Mouse (Mus musculus) gastrocnemius, adult 8-10 months (tissue): ENCODE measurements around the gene Ip6k3. TPM values are rescaled to one million over a fixed set of nuclear protein-coding genes. Genes with fewer than 3 reads are reported as not detected.

Experiments
- DNase-seq, 2 experiments: peaks; one replicate each; pipeline ENCODE4 v3.0.0; 2022; ENCODE audit warnings: low spot score in 2 of 2
- total RNA-seq, 4 experiments: library from RNA; stranded (reverse); gene quantifications; 2 replicates each; pipeline ENCODE4 v1.2.4; 2022

The Ip6k3 gene
- 10 to 100 TPM; 24.6 to 33.6 (median 29.1) TPM for total RNA-seq

DNA sequence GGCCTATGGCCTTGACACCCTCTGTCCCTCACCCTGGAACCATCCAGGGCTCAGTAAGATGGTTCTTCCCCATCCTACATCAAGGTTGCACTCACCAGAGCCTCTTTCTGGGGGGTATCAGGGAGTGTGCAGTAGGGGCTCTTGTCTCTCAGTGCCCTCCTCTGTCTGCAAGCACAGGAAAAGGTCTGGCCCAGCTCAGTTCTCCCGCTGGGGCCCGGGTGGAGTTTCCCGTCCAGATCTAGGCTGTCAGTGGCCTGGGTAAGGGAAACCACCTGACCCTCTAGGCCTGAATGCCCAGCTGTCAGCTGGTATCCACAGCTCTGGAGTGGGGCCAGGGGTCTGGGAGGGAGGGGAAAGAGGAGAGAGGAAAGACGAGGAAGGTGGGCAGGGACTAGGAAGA, at the start of gene Ip6k3:
Gene Ip6k3 (minus strand): TSS at position 251 of the 400 bp plus-strand sequence.
- DNase-seq, result peak; percentile 57 to 76

- DNase-seq, result peak in 1 of 2 experiments; percentile 44
These were observed 45.4 kb upstream of the Ip6k3 start for GRCm38 (mm10) chr17:27212768-27213525.

- no peak for DNase-seq
These were observed 44.4 kb upstream of the Ip6k3 start for GRCm38 (mm10) chr17:27212006-27212405.

DNA sequence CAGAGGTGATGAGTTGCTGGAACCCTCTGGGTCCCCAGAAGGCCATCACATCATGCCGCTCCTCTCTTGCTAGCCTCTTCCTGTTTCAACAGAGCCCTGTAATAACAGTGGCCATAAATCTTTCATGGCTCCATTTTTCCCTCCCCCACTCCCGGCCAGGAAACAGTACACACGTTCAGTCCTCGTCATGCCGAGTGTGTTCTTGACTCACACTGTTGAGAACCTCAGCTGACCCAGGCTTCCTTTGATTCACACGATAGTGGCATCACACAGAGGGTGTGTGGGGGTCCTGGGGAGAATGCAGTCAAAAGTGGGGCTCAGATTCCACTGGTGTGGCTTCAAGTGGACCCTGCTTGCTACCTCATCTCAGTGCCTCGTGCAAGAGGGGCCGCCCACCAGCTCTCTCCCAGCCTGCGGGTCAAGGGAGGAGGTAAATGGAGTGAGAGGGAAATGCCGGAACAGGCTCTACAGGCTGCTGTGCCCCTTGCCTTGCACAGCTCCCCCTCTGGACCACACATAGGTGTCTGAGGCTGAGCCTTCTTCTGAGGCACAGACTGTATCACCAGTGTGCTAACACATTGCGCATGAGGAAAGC, 39.6 kb upstream of the Ip6k3 start:
- no peak for DNase-seq

- DNase-seq, result peak; percentile 95 to 97
These were observed 36.7 kb upstream of the Ip6k3 start, which contains the start of gene Lemd2 for GRCm38 (mm10) chr17:27204075-27204909. Gene Lemd2 (minus strand): TSS chr17:27204469.

- DNase-seq, result no peak
These were observed 35.9 kb upstream of the Ip6k3 start for GRCm38 (mm10) chr17:27203358-27204074.

DNA sequence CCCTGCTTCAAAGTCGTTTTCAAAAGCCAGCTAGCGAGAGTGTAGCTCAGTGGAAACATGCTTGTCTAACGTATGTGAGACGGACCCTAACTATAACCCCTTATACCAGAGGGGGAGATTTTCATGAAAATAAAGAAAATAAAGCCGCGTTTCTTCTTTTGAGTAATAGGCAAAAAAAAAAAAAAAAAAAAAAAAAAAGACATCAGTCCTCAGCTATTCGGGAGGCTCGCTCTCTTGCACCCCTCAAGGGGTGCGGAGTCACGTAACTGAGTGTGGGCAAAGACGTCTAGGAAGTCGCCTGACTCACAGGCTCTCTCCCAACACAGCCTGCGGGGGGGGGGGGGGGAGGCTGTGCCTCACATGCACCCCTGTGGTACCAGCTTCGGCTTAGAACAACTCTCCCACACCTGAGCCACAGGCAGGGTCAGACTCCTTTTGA, 35.3 kb upstream of the Ip6k3 start:
- no peak for DNase-seq

DNA sequence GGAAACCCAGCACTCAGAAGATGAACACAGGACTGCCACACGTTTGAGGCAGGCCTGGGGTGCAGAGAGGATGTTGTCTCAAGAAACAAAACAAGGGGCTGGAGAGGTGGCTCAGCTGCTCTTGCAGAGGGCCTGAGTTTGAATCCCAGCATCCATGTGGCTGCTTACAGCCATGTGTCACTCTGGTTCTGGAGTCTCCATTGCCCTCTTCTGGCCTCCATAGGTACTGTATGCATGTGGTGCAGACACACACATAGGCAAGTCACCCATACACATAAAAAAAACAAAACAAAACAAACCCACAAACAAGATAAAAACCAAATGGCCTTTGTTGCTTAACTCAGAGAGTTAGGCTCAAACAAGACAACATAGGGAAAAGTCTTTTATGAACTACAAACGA, 34.4 kb upstream of the Ip6k3 start:
- DNase-seq, result no peak

- DNase-seq, result peak in 1 of 2 experiments; percentile 63
These were observed 33.2 kb upstream of the Ip6k3 start for GRCm38 (mm10) chr17:27200801-27201200.

GRCm38 (mm10) chr17:27199864-27200263, 32.3 kb upstream of the Ip6k3 start:
- DNase-seq, result no peak

GRCm38 (mm10) chr17:27199205-27199604, 31.6 kb upstream of the Ip6k3 start:
- no peak for DNase-seq

GRCm38 (mm10) chr17:27196206-27196605, 28.6 kb upstream of the Ip6k3 start:
- no peak for DNase-seq

DNA sequence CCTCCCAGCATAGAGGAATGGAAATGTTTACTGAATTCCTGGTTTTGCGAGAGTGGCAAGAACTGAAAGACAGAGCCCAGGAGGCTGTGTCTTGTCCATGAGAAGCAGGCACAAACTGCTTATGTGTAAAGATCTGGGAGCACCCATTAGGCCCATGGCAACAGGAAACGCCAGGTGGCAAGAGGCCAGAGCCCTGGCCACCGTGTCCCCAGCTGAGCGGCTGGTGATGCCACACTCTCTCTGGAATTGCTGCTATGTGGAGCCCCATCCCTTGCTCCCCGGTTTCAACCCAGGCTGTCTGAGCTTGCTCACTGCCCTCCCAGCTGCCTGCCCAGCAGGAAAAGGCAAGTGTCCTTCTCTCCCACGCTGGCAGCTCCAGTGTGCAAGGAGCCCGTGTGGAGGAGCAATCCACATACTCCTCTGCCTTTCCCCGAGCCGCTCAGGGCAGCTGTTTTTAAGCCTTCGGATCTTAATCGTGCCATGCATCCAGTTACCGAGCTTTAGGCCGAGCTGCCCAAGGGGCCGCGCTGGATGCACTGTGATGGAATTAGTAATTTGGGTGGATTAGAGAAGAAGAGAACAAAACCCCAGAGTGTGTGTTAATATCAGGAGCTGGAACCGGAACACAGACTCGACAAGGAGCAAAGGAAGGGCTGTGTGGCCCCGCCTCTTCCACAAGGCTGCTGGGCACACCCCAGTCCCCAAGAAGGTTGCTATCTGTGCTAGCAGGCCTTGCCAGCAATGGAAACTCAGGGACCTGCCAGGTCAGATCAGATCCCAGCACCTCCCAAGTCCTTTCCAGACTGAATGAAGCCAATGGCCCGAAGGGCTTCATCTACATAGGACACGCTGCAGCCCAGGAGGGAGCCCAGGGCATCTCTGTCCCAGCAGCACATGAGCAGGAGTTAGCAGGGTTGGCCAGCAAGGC, 26.9 kb upstream of the Ip6k3 start:
- DNase-seq, result no peak

- no peak for DNase-seq
These were observed 24.2 kb upstream of the Ip6k3 start for GRCm38 (mm10) chr17:27191804-27192203.

DNA sequence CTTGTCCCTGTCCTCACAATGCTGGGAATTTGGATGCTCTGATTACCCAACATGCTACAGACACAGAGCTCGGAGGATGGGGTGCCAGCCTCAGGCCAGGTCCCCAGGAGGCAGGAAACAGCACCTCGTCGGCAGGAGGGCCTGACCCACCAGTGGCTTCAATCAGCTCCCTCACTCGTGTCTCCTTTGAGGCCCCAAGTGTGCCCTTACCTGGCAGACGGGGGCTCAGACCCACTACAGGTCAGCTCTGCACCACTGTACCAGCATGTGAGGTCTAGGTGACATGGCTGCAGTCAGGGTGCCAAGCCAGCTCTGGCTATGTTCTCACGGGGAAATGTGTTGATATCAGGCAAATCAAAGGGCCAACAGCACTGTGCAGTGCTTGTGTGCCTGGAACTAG, 23.6 kb upstream of the Ip6k3 start:
- DNase-seq, result no peak

- no peak for DNase-seq
These were observed 22.1 kb upstream of the Ip6k3 start for GRCm38 (mm10) chr17:27189640-27190216.

DNA sequence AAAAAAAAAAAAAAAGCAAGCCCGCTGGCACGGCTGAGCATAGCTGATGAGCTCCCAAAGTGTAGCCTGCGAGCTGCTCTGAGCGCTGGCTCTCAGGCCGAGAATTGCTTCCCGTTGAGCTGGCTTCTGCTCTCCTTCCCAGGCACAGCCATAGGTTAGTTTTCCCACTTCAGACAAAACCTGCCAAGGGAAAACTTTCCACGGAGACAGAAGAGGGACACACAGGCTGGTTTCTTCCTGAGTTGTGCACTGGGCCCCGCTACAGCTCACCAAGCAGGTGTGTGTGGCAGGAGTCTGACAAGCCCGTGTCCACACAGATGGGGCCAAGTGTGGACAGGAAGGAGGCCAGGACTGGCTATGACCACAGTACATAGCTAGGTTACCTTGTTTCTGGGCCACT, 21.3 kb upstream of the Ip6k3 start:
- DNase-seq, result no peak

GRCm38 (mm10) chr17:27187059-27187458, 19.5 kb upstream of the Ip6k3 start:
- no peak for DNase-seq

DNA sequence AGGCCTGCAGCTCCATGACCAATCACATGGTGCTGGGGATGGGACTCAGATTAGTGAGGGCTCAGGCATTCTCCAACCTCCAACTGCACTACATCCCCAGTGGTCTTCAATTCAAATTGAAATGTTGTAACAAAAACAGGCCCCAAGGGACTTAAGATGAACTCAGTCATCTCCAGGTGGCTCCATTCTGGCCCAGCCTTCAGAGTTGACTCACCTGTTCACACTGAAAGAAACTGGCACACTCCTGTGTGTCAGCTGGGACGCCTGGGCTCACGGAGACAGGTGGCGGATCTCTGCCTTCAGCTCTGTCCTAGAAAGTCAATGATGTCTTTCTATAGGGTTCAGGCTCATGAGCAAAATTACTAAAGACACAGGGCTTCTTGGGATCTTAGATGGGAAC, 18.5 kb upstream of the Ip6k3 start:
- no peak for DNase-seq
